Mouse (Mus musculus): Measurements from ENCODE around the gene Gm15023. TPM values are rescaled to one million over a fixed set of nuclear protein-coding genes. Genes with fewer than 3 reads are reported as not detected.
"Not testable (repeated sequence)": the region's sequence is repeated elsewhere in the genome, so short reads cannot be mapped to it uniquely, and the experiment has no call there.

Gm15023 gene
- total RNA-seq (2021) = not detected

DNA sequence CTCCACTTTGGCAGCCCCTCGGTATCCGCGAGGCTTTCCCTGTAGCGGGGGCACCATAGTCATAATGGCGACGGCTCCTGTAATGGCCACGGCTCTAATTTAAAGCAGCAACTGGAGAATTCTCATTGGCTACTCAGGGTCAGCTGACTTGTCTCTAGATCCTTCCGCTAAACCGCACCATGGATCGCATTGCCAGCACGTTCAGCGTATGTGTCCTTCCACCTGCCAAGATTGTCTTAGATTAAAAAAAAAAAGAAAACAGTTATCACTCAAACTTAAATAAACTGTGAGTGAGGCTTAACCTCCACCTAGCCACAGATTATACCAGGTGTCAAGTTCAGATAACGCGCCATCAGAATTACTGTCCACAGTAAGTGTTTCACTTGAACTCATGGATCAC is at the start of gene Gm15023:
TSS of gene Gm15023 (minus strand) at position 101 of the 400 bp plus-strand sequence.
- DNase-seq (ENCODE audit: low spot score in 2 of 2); intact Hi-C loops (cut with DNase I): not testable (repeated sequence)

DNA sequence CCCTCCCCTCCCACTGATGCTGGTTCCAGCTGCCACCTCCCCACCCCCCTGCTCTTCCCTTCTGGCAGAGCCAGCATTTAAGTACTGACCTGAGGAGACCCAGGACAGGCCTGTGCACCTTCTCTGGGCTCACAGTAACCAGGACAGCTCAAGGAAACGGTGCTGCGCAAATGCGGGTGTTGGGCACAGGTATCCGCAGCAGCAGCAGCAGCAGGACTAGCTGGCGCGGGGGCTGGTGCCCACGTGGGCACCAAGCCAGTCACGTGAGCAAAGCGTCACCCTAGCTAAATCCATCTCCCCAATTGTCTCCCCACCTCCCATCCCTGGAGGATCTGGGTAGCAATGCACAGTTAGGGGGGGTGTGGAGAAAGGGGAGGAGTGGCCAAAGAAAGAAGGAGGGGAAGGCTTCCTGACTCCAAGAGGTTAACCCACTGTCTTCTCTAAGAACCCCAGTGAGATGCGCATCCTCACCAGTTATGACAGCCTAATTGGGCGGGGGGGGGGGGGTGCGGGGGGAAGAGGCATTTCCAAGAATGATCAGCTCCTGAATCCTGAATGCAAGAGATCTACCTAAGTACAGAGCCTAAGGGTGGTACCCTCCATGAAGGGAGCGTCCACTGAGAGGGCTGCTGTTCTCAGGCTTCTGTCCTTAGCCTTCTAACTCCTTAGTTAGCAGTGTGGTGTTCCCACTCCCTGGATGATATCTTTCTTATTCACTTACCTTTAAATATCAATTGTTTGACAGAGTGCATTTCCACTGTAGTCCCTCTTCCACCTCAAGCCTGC is 33.2 kb upstream of the Gm15023 start, which contains the start of gene Tceal6:
TSS of gene Tceal6 (minus strand) at position 252 of the 786 bp plus-strand sequence.
- peak; percentile 35 to 57 for DNase-seq (ENCODE audit: low spot score in 2 of 2)
- intact Hi-C loops (cut with DNase I) = no loop called here

GRCm38 (mm10) chrX:135209773-135210435 is 32.5 kb upstream of the Gm15023 start:
- intact Hi-C loops (cut with DNase I) = not testable (repeated sequence)
- peak; percentile 4 to 15 for DNase-seq (ENCODE audit: low spot score in 2 of 2)

DNA sequence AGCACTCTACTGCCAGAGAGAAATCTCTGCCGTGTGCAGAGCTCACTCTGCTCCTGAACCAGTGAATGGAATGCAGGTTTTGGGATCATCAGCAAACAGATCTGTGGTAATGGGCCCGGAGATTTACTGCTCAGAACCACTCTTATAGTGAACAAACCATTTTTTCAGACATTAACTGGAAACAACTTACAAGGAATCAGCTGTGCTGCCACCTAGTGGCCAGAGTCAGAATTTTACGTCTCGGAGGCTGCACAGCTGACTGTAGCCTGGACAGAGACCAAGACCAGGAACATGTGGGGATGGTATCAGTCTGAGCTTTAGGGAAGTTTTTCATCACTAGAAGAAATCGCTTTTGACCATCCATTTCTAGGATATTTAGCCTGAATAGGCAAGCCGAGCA is 12.5 kb upstream of the Gm15023 start:
- intact Hi-C loops (cut with DNase I); DNase-seq (ENCODE audit: low spot score in 2 of 2): not testable (repeated sequence)

DNA sequence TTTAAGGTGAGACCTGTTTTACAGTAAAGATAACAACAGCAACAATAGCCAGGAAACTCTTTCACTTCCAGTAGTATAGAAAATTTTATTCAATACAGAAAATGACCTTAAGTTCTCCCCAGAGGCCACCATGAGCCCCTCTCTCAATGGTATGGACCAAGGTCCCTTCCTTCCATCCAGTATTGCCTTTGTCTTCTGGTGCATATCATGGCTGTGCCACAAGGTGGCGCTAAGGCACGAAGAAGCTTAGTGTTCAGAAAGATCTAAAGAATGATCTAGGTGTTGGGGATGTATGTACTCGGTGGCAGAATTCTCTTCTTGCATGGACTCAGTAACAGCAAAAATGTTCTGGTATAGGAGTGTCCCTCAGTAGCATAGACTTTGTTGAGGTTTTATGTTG is 11.2 kb upstream of the Gm15023 start:
- intact Hi-C loops (cut with DNase I) = not testable (repeated sequence)

More for the DNA sequence above, 11.2 kb upstream of the Gm15023 start:
- DNase-seq (ENCODE audit: low spot score in 2 of 2) = not testable (repeated sequence)

Other genes starting within 250 kb of the Gm15023 start
- gene Nxf2, start 212.9 kb downstream of the Gm15023 start, total RNA-seq (2021) = not detected
- 10 to 100 TPM in 1 of 2 experiments, 1 to 10 TPM in 1; 9.4 to 11.4 TPM for gene Zmat1, start 168.4 kb downstream of the Gm15023 start, total RNA-seq (2021)
- 100 to 1,000 TPM in 1 of 2 experiments, 10 to 100 TPM in 1; 83.8 to 106 TPM for gene Tceal6, start 33.1 kb upstream of the Gm15023 start, total RNA-seq (2021)
- not detected for gene Pramel3, start 124.7 kb upstream of the Gm15023 start, total RNA-seq (2021)
- not detected for gene Gm5128, start 195.7 kb upstream of the Gm15023 start, total RNA-seq (2021)

All from left cerebral cortex, postnatal 25 days (tissue).